Mouse (Mus musculus): ENCODE measurements around the gene Fgfr2. TPM values are rescaled to one million over a fixed set of nuclear protein-coding genes. Genes with fewer than 3 reads are reported as not detected.

Gene Fgfr2
- polyA plus RNA-seq, 1 experiment from 2014 or later = 11.2 TPM

- H3K4me2 ChIP-seq (ENCODE audit: low read depth, low read length) = no peak overlapping the region
- H3K27ac ChIP-seq (ENCODE audit: low read depth) = no peak overlapping the region
- 66% methylated on average over 11 of the region's 11 CpGs for WGBS (ENCODE audit: insufficient replicate concordance)
- no peaks in the 10 kb centered on the region for H3K27me3 ChIP-seq (ENCODE audit: insufficient read depth, low read length)
- peak; percentile 16; the same call in 1 of the 2 replicates for TF ChIP-seq EP300 (IDR thresholded peaks at IDR 0.05; ENCODE audit: low read depth)
- TF ChIP-seq CTCF (IDR thresholded peaks at IDR 0.05; ENCODE audit: low read depth) = peak; percentile 78
- no peak overlapping the region for H3K4me3 ChIP-seq (ENCODE audit: low read depth, low read length)
- H3K9me3 ChIP-seq (ENCODE audit: low read length) = no peaks in the 10 kb centered on the region
- H3K4me1 ChIP-seq (ENCODE audit: insufficient read depth) = peaks cover 5% of the 10 kb centered on the region
- H3K36me3 ChIP-seq (replicated peaks; ENCODE audit: insufficient read depth, low read length) = no peaks in the 10 kb centered on the region
- ATAC-seq = peak; percentile 86
- peak; percentile 75 for DNase-seq
- H3K9ac ChIP-seq (replicated peaks) = no peak overlapping the region
Observed at GRCm38 (mm10) chr7:130773171-130773830, 2349.8 kb downstream of the Fgfr2 start.

- no peaks in the 10 kb centered on the region for H3K36me3 ChIP-seq (replicated peaks; ENCODE audit: insufficient read depth, low read length)
- H3K27ac ChIP-seq (ENCODE audit: low read depth) = no peak overlapping the region
- no peaks in the 10 kb centered on the region for H3K9me3 ChIP-seq (ENCODE audit: low read length)
- H3K4me2 ChIP-seq (ENCODE audit: low read depth, low read length) = no peak overlapping the region
- TF ChIP-seq EP300 (IDR thresholded peaks at IDR 0.05; ENCODE audit: low read depth) (no peak), CTCF (IDR thresholded peaks at IDR 0.05; ENCODE audit: low read depth) (peak; percentile 87)
- no peak overlapping the region for H3K4me3 ChIP-seq (ENCODE audit: low read depth, low read length)
- no peaks in the 10 kb centered on the region for H3K27me3 ChIP-seq (ENCODE audit: insufficient read depth, low read length)
- ATAC-seq (peak; percentile 37; the same call in 1 of the 2 replicates), DNase-seq (peak; percentile 85)
- peaks cover 5% of the 10 kb centered on the region for H3K4me1 ChIP-seq (ENCODE audit: insufficient read depth)
- H3K9ac ChIP-seq (replicated peaks) = no peak overlapping the region
- 22% methylated on average over 3 of the region's 3 CpGs for WGBS (ENCODE audit: insufficient replicate concordance)
Observed at GRCm38 (mm10) chr7:130770707-130771106, 2352.4 kb downstream of the Fgfr2 start.

GRCm38 (mm10) chr7:130768151-130768550, 2355.0 kb downstream of the Fgfr2 start:
- WGBS (ENCODE audit: insufficient replicate concordance) = 73% methylated on average over 4 of the region's 4 CpGs
- Histone ChIP-seq H3K4me2 (ENCODE audit: low read depth, low read length) (no peak overlapping the region), H3K27ac (ENCODE audit: low read depth) (no peak overlapping the region), H3K9ac (replicated peaks) (no peak overlapping the region), H3K27me3 (ENCODE audit: insufficient read depth, low read length) (no peaks in the 10 kb centered on the region), H3K9me3 (ENCODE audit: low read length) (no peaks in the 10 kb centered on the region), H3K4me3 (ENCODE audit: low read depth, low read length) (no peak overlapping the region), H3K4me1 (ENCODE audit: insufficient read depth) (peaks cover 5% of the 10 kb centered on the region), H3K36me3 (replicated peaks; ENCODE audit: insufficient read depth, low read length) (peaks cover 3% of the 10 kb centered on the region; the same call in 1 of the 2 replicates)
- no peak for ATAC-seq
- TF ChIP-seq CTCF (IDR thresholded peaks at IDR 0.05; ENCODE audit: low read depth) (no peak), EP300 (IDR thresholded peaks at IDR 0.05; ENCODE audit: low read depth) (no peak)
- no peak for DNase-seq

GRCm38 (mm10) chr7:130766411-130767170, 2356.6 kb downstream of the Fgfr2 start:
- no peak overlapping the region for H3K9ac ChIP-seq (replicated peaks)
- no peaks in the 10 kb centered on the region for H3K9me3 ChIP-seq (ENCODE audit: low read length)
- H3K4me1 ChIP-seq (ENCODE audit: insufficient read depth) = no peaks in the 10 kb centered on the region
- no peak overlapping the region for H3K27ac ChIP-seq (ENCODE audit: low read depth)
- DNase-seq (no peak), ATAC-seq (no peak)
- no peak overlapping the region for H3K4me3 ChIP-seq (ENCODE audit: low read depth, low read length)
- H3K4me2 ChIP-seq (ENCODE audit: low read depth, low read length) = no peak overlapping the region
- TF ChIP-seq EP300 (IDR thresholded peaks at IDR 0.05; ENCODE audit: low read depth) (no peak), CTCF (IDR thresholded peaks at IDR 0.05; ENCODE audit: low read depth) (no peak)
- WGBS (ENCODE audit: insufficient replicate concordance) = 76% methylated on average over 30 of the region's 30 CpGs
- peaks cover 3% of the 10 kb centered on the region; the same call in 1 of the 2 replicates for H3K36me3 ChIP-seq (replicated peaks; ENCODE audit: insufficient read depth, low read length)
- H3K27me3 ChIP-seq (ENCODE audit: insufficient read depth, low read length) = no peaks in the 10 kb centered on the region

GRCm38 (mm10) chr7:130764160-130764559, 2359.0 kb downstream of the Fgfr2 start:
- 89% methylated on average over 17 of the region's 17 CpGs for WGBS (ENCODE audit: insufficient replicate concordance)
- Histone ChIP-seq H3K9me3 (ENCODE audit: low read length) (no peaks in the 10 kb centered on the region), H3K4me2 (ENCODE audit: low read depth, low read length) (no peak overlapping the region), H3K27ac (ENCODE audit: low read depth) (no peak overlapping the region), H3K4me3 (ENCODE audit: low read depth, low read length) (no peak overlapping the region), H3K27me3 (ENCODE audit: insufficient read depth, low read length) (no peaks in the 10 kb centered on the region), H3K4me1 (ENCODE audit: insufficient read depth) (no peaks in the 10 kb centered on the region), H3K9ac (replicated peaks) (no peak overlapping the region), H3K36me3 (replicated peaks; ENCODE audit: insufficient read depth, low read length) (peaks cover 5% of the 10 kb centered on the region)
- DNase-seq (no peak), ATAC-seq (no peak)
- no peak for TF ChIP-seq CTCF (IDR thresholded peaks at IDR 0.05; ENCODE audit: low read depth)
- no peak for TF ChIP-seq EP300 (IDR thresholded peaks at IDR 0.05; ENCODE audit: low read depth)

All from liver, postnatal 0 days (tissue).